Mouse (Mus musculus): ENCODE data around the gene Cacna2d1.

- TF ChIP-seq POLR2A (IDR thresholded peaks at IDR 0.05; ENCODE audit: insufficient read length, low read depth) (no peak), REST (IDR thresholded peaks at IDR 0.05; ENCODE audit: insufficient read depth, insufficient read length) (no peak)
Observed at GRCm38 (mm10) chr5:16240255-16240654, 305.8 kb downstream of the Cacna2d1 start.
